Mouse (Mus musculus) liver, adult 2 months (tissue): ENCODE data around the gene Cav1.

Experiments used
- CTCF ChIP-seq: fragments of 200-500 bp; IDR thresholded peaks from 2 replicates; pipeline ENCODE4 v1.5.1; 2011; ENCODE audit warnings: low read depth, low read length, control low read depth
- POLR2A ChIP-seq: fragments of 200-500 bp; IDR thresholded peaks from 2 replicates; pipeline ENCODE4 v1.6.1; 2011; ENCODE audit warnings: low read length, control low read depth; ENCODE audit not compliant: insufficient read depth; ENCODE audit errors: extremely low read depth

- TF ChIP-seq CTCF, result no peak
- no peak for TF ChIP-seq POLR2A
Measured at GRCm38 (mm10) chr6:17282159-17282558, 24.0 kb upstream of the Cav1 start.
